Mouse (Mus musculus) left cerebral cortex, adult 8-10 months (tissue): Measurements from ENCODE around the gene Tinf2. TPM values are rescaled to one million over a fixed set of nuclear protein-coding genes. Genes with fewer than 3 reads are reported as not detected.
A peak's percentile ranks its signal among the peaks of the same experiment; 100 is the strongest.

Experiments
- DNase-seq, 2 experiments: peaks; one replicate each; pipeline ENCODE4 v3.0.0; 2022; ENCODE audit warnings: low spot score in 2 of 2
- total RNA-seq, 4 experiments: library from RNA; stranded (reverse); gene quantifications; 2 replicates each; pipeline ENCODE4 v1.2.4; 2022

The Tinf2 gene
- total RNA-seq, 4 experiments from 2014 or later = 16.3 to 18.2 (median 18.0) TPM

GRCm38 (mm10) chr14:55706051-55706600, 24.5 kb upstream of the Tinf2 start:
- DNase-seq = no peak

- no peak for DNase-seq
Observed at GRCm38 (mm10) chr14:55702761-55703160, 21.1 kb upstream of the Tinf2 start.

- no peak for DNase-seq
Observed at GRCm38 (mm10) chr14:55701131-55701530, 19.5 kb upstream of the Tinf2 start.

GRCm38 (mm10) chr14:55697226-55697625, 15.6 kb upstream of the Tinf2 start:
- DNase-seq = no peak

- no peak for DNase-seq
Observed at GRCm38 (mm10) chr14:55689433-55689832, 7.8 kb upstream of the Tinf2 start.

- no peak for DNase-seq
Observed at GRCm38 (mm10) chr14:55682118-55682493, 486 bp upstream of the Tinf2 start.

GRCm38 (mm10) chr14:55677615-55678014, 4.0 kb downstream of the Tinf2 start:
- DNase-seq = no peak

- no peak for DNase-seq
Observed at GRCm38 (mm10) chr14:55672741-55673060, 8.9 kb downstream of the Tinf2 start.

- peak; percentile 92 to 96 for DNase-seq
Observed at GRCm38 (mm10) chr14:55671833-55672740, 9.5 kb downstream of the Tinf2 start, which contains the start of the genes Gmpr2 and Nedd8. Gene Gmpr2 (plus strand): TSS chr14:55671941. Gene Nedd8 (minus strand): TSS chr14:55672124.

- no peak for DNase-seq
Observed at GRCm38 (mm10) chr14:55671486-55671832, 10.2 kb downstream of the Tinf2 start.

GRCm38 (mm10) chr14:55660636-55661035, 21.0 kb downstream of the Tinf2 start:
- DNase-seq = no peak

- peak; percentile 67 to 74 for DNase-seq
Observed at GRCm38 (mm10) chr14:55659960-55660573, 21.6 kb downstream of the Tinf2 start, which contains the start of gene Mdp1. Gene Mdp1 (minus strand): TSS chr14:55660508.

GRCm38 (mm10) chr14:55658011-55658410, 23.6 kb downstream of the Tinf2 start:
- no peak for DNase-seq

- DNase-seq = no peak
Observed at GRCm38 (mm10) chr14:55656935-55657334, 24.7 kb downstream of the Tinf2 start.

- DNase-seq = no peak
Observed at GRCm38 (mm10) chr14:55651528-55651927, 30.1 kb downstream of the Tinf2 start.

- DNase-seq = no peak
Observed at GRCm38 (mm10) chr14:55649884-55650283, 31.7 kb downstream of the Tinf2 start, which contains the start of gene Tssk4. Gene Tssk4 (plus strand): TSS chr14:55650184.

- no peak for DNase-seq
Observed at GRCm38 (mm10) chr14:55644261-55644888, 37.2 kb downstream of the Tinf2 start.

GRCm38 (mm10) chr14:55643060-55643907, 38.3 kb downstream of the Tinf2 start, which contains the start of gene Tm9sf1:
Gene Tm9sf1 (minus strand): TSS chr14:55643806.
- DNase-seq = peak; percentile 79 to 87

GRCm38 (mm10) chr14:55642679-55643059, 39.0 kb downstream of the Tinf2 start:
- no peak for DNase-seq

GRCm38 (mm10) chr14:55641291-55641690, 40.3 kb downstream of the Tinf2 start:
- no peak for DNase-seq

GRCm38 (mm10) chr14:55640816-55641215, 40.8 kb downstream of the Tinf2 start:
- DNase-seq = no peak
